Mouse (Mus musculus): ENCODE data around the gene Ttc16. TPM values are rescaled to one million over a fixed set of nuclear protein-coding genes. Genes with fewer than 3 reads are reported as not detected.
A peak's percentile ranks its signal among the peaks of the same experiment; 100 is the strongest.

Gene Ttc16
- total RNA-seq, 2 experiments from 2014 or later = 0.42 to 0.66 TPM

DNA sequence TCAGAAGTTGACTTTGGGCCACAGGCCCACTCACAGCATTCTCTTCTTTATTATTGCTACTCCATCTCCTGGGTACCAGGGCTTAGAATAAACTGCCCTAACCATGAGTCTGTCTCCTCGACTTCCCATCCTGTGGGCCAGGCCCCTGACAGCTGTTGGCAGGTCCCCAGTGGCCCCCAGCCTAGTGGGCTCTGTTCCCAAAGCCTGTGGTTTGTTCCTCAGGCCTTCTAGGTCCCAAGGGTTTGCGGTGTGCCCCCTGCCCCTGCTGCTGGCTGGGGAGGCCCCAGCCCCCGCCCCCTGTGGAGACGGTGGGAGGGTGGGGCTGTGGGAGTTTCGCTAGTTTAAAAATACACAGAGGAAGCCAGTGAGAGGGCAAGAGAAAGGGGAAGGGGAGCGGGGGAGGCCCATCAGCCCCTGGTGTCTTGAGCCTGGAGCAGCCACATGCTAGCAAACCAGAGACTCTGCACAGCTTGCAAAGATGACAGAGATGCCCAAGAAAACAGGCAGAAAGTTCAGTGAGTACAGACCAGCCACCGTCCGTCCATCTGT lies 54.7 kb downstream of the Ttc16 start, which contains the start of gene Sh2d3c:
Sh2d3c (plus strand) TSS at position 375 of the 549 bp plus-strand sequence.
- intact Hi-C loops (cut with DNase I) = no loop called here
- DNase-seq = peak; percentile 47

DNA sequence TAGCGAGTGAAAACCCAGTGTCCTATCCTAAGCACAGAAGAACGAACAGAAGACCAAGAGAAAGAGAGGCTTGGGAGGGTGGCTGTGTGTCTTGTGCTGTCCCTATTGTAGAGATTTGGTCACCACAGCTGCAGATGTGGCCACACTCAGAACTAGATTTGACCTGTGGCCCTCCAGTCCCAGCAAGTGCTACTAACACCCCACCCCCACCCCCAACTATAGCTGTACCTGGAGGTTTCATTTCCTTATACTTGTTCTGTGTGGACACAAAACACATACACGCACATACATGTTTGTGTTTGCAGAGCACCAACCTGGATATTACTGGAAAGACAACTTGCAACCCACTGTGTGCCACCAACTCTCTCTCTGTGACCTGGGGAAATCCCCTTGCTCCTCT lies 55.4 kb downstream of the Ttc16 start:
- intact Hi-C loops (cut with DNase I) = no loop called here
- no peak for DNase-seq

- intact Hi-C loops (cut with DNase I) = no loop called here
- peak; percentile 57 for DNase-seq
These were observed 56.7 kb downstream of the Ttc16 start for GRCm38 (mm10) chr2:32718761-32719160.

GRCm38 (mm10) chr2:32714987-32715425 lies 60.4 kb downstream of the Ttc16 start:
- intact Hi-C loops (cut with DNase I) = loop anchor here (5.0 kb wide), 1 partner anchor 132 kb away; the partner anchor contains the start of gene Stxbp1
- DNase-seq = no peak

- intact Hi-C loops (cut with DNase I) = loop anchor here (5.0 kb wide), 1 partner anchor 133 kb away; the partner anchor contains the start of gene Stxbp1
- DNase-seq = no peak
These were observed 61.1 kb downstream of the Ttc16 start for GRCm38 (mm10) chr2:32714117-32714986.

- DNase-seq = peak; percentile 94
- intact Hi-C loops (cut with DNase I) = loop anchor here (2.0 to 5.0 kb wide), 2 partner anchors 44 to 134 kb away; partner anchors contain the start of genes Stxbp1 and Tor2a
These were observed 62.3 kb downstream of the Ttc16 start, which contains the start of gene Cdk9 for GRCm38 (mm10) chr2:32712934-32713817. Gene Cdk9 (minus strand): TSS chr2:32713076.

GRCm38 (mm10) chr2:32712586-32712933 lies 62.9 kb downstream of the Ttc16 start:
- DNase-seq = peak; percentile 96
- intact Hi-C loops (cut with DNase I) = loop anchor here (2.0 to 5.0 kb wide), 2 partner anchors 44 to 135 kb away; partner anchors contain the start of genes Stxbp1 and Tor2a

GRCm38 (mm10) chr2:32712108-32712551 lies 63.3 kb downstream of the Ttc16 start:
- intact Hi-C loops (cut with DNase I) = loop anchor here (2.0 to 5.0 kb wide), 2 partner anchors 45 to 135 kb away; partner anchors contain the start of genes Stxbp1 and Tor2a
- DNase-seq = peak; percentile 54

DNA sequence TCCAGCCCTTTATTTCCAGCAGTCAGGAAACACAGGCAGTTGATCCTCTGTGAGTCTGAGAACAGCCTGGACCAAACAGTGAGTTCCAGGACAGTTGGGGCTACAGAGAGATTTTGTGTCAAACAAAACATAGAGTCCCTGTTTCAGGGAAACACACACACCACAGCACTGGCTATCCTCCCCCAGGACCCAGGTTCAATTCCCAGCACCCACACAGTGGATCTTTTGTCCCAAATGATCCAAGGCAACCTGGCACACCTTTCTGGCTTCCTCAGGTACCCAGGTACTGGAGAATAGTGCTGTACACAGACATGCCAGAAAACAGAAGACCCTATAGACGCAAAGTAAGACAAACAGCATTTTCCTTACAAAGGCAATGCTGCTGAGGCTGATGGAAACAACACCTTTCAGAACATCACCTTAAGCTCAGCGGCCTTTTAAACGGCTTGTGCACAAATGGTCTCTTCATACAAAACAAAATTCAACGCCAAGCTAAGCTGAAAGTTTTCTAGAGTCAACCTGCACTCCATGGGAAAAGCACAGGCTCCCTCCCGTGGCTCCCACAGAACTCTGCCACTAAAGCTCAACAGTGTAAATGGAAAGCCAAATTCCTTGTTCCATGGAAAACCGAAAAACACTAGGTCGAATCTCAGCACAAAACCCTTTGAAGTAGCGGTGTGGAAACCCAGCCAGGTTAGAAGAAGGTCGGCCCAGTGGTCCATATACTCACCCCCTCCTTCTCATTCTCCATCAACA lies 64.0 kb downstream of the Ttc16 start:
- no peak for DNase-seq

GRCm38 (mm10) chr2:32710425-32710824 lies 65.0 kb downstream of the Ttc16 start:
- intact Hi-C loops (cut with DNase I) = loop anchor here (5.0 kb wide), 1 partner anchor 137 kb away; the partner anchor contains the start of gene Stxbp1

More for the DNA sequence above, 64.0 kb downstream of the Ttc16 start:
- intact Hi-C loops (cut with DNase I) = loop anchor here (2.0 to 5.0 kb wide), 2 partner anchors 45 to 136 kb away; partner anchors contain the start of genes Stxbp1 and Tor2a

GRCm38 (mm10) chr2:32709521-32710137 lies 65.8 kb downstream of the Ttc16 start:
- no peak for DNase-seq

More at GRCm38 (mm10) chr2:32710425-32710824, 65.0 kb downstream of the Ttc16 start:
- no peak for DNase-seq

GRCm38 (mm10) chr2:32708643-32709042 lies 66.8 kb downstream of the Ttc16 start:
- intact Hi-C loops (cut with DNase I) = no loop called here

More at GRCm38 (mm10) chr2:32709521-32710137, 65.8 kb downstream of the Ttc16 start:
- intact Hi-C loops (cut with DNase I) = loop anchor here (5.0 kb wide), 1 partner anchor 138 kb away; the partner anchor contains the start of gene Stxbp1

More at GRCm38 (mm10) chr2:32708643-32709042, 66.8 kb downstream of the Ttc16 start:
- peak; percentile 75 for DNase-seq

Small RNAs within 50 kb of the gene (microRNA-seq; reads per million reads assigned to microRNA genes)
- gene Mir2861 (not detected), gene Mir3960 (not detected)

Other genes with a start within 250 kb of the Ttc16 start
- 10 to 100 TPM; 18.8 to 20.1 TPM for gene Fam102a, start 240.3 kb downstream of the Ttc16 start, total RNA-seq (2021)
- 10 to 100 TPM; 74.3 to 76.8 TPM for gene Dpm2, start 204.8 kb downstream of the Ttc16 start, total RNA-seq (2021)
- gene Pip5kl1, start 200.8 kb downstream of the Ttc16 start, total RNA-seq (2021) = 10 to 100 TPM in 1 of 2 experiments, 1 to 10 TPM in 1; 9.4 to 11.5 TPM
- under 1 TPM; 0.62 to 0.84 TPM for gene 9430097D07Rik, start 199.9 kb downstream of the Ttc16 start, total RNA-seq (2021)
- gene St6galnac4, start 188.5 kb downstream of the Ttc16 start, total RNA-seq (2021) = 10 to 100 TPM; 35.7 to 38.4 TPM
- 10 to 100 TPM; 78.8 to 91.8 TPM for gene St6galnac6, start 175.9 kb downstream of the Ttc16 start, total RNA-seq (2021)
- gene Ak1, start 153.9 kb downstream of the Ttc16 start, total RNA-seq (2021) = 100 to 1,000 TPM; 100 to 106 TPM
- 10 to 100 TPM; 21.2 to 26.1 TPM for gene Eng, start 129.0 kb downstream of the Ttc16 start, total RNA-seq (2021)
- gene Fpgs, start 71.5 kb downstream of the Ttc16 start, total RNA-seq (2021) = 10 to 100 TPM; 26.3 to 30.0 TPM
- gene Cdk9, start 62.6 kb downstream of the Ttc16 start, total RNA-seq (2021) = 10 to 100 TPM; 87.8 to 88.0 TPM
- 10 to 100 TPM; 33.1 to 37.2 TPM for gene Sh2d3c, start 54.6 kb downstream of the Ttc16 start, total RNA-seq (2021)
- gene 6330409D20Rik, start 34.6 kb downstream of the Ttc16 start, total RNA-seq (2021) = 1 to 10 TPM; 3.0 to 3.2 TPM
- gene Tor2a, start 18.4 kb downstream of the Ttc16 start, total RNA-seq (2021) = 10 to 100 TPM; 29.3 to 30.5 TPM
- 10 to 100 TPM in 1 of 2 experiments, 1 to 10 TPM in 1; 6.5 to 11.2 TPM for gene Ptrh1, start 153 bp upstream of the Ttc16 start, total RNA-seq (2021)
- gene Cfap157, start 8.8 kb upstream of the Ttc16 start, total RNA-seq (2021) = under 1 TPM; 0.34 to 0.58 TPM
- gene Stxbp1, start 71.6 kb upstream of the Ttc16 start, total RNA-seq (2021) = 100 to 1,000 TPM; 557 to 578 TPM
- gene Fam129b, start 100.5 kb upstream of the Ttc16 start, total RNA-seq (2021) = 10 to 100 TPM; 55.1 to 63.3 TPM
- gene Rpl12, start 185.9 kb upstream of the Ttc16 start, total RNA-seq (2021) = 100 to 1,000 TPM; 200 to 215 TPM
- 10 to 100 TPM; 47.6 to 47.7 TPM for gene Lrsam1, start 186.0 kb upstream of the Ttc16 start, total RNA-seq (2021)
- gene Slc2a8, start 206.4 kb upstream of the Ttc16 start, total RNA-seq (2021) = 10 to 100 TPM; 17.1 to 20.3 TPM